Mouse (Mus musculus) forebrain, embryonic 10.5 days (tissue): Measurements from ENCODE around the gene Bag3. TPM values are rescaled to one million over a fixed set of nuclear protein-coding genes. Genes with fewer than 3 reads are reported as not detected.
"Not testable (repeated sequence)": the region's sequence is repeated elsewhere in the genome, so short reads cannot be mapped to it uniquely, and the experiment has no call there.

Source experiments
- DNase-seq: peaks from one replicate; pipeline ENCODE4 v3.0.0-alpha.2; 2017; ENCODE audit warnings: low spot score; ENCODE audit errors: extremely low spot score
- H3K27ac ChIP-seq: fragments of 300-500 bp; sonication (generic); 2 replicates; pipeline ENCODE4 v1.5.1; 2016; ENCODE audit warnings: mild to moderate bottlenecking
- H3K27me3 ChIP-seq: fragments of 300-500 bp; sonication (generic); 2 replicates; pipeline ENCODE4 v1.6.1; 2016; ENCODE audit warnings: mild to moderate bottlenecking; ENCODE audit not compliant: poor library complexity, severe bottlenecking
- H3K36me3 ChIP-seq: fragments of 300-500 bp; sonication (generic); replicated peaks from 2 replicates; pipeline ENCODE4 v1.6.1; 2016; ENCODE audit warnings: mild to moderate bottlenecking, moderate library complexity
- H3K4me1 ChIP-seq: fragments of 300-500 bp; sonication (generic); 2 replicates; pipeline ENCODE4 v1.6.1; 2016
- H3K4me3 ChIP-seq: fragments of 300-500 bp; sonication (generic); 2 replicates; pipeline ENCODE4 v1.5.1; 2016; ENCODE audit warnings: mild to moderate bottlenecking, moderate library complexity
- H3K9me3 ChIP-seq: fragments of 300-500 bp; sonication (generic); 2 replicates; pipeline ENCODE4 v1.6.1; 2016; ENCODE audit warnings: mild to moderate bottlenecking, moderate library complexity
- WGBS: fragments of 180-500 bp; shearing (Covaris S2); methylation state at CpG from one replicate; pipeline ENCODE4 v1.1.7; 2016; 5-methylcytosine and 5-hydroxymethylcytosine counted together
- polyA plus RNA-seq: library from polyadenylated mRNA; unstranded; fragments of >200 nt; fragmentation: Nextera tagmentation; extraction: Ambion mirVana; gene quantifications from 2 replicates; pipeline ENCODE4 v1.2.1, GENCODE M21; 2016

The Bag3 gene
- polyA plus RNA-seq, 1 experiment from 2014 or later = 6.2 TPM

DNA sequence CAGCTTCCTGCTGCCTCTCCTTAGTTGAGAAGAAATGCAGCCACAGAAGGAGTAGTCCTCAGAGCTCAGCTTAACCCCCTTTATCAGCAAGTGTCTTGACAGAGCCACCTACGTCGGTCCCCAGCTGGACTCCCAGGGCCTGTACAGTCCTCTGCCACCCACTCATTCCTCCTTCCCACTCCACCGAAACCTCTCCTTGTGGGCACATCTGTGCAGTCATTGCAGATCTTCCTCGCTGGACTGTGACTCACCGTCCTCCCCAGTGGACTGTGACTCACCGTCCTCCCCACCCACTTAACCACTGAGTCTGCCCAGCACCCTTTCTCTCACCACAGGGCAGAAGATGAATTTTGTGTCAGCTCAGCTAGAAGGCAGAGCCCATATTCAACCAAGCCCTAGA, 31.1 kb downstream of the Bag3 start:
- Histone ChIP-seq H3K27me3 (peaks cover 3% of the 10 kb centered on the region; the same call in 1 of the 2 replicates), H3K4me1 (peaks cover 32% of the 10 kb centered on the region), H3K9me3 (no peaks in the 10 kb centered on the region), H3K27ac (no peak overlapping the region), H3K4me3 (no peak overlapping the region), H3K36me3 (no peaks in the 10 kb centered on the region)
- no peak for DNase-seq
- WGBS = 90% methylated on average over 6 of the region's 6 CpGs

DNA sequence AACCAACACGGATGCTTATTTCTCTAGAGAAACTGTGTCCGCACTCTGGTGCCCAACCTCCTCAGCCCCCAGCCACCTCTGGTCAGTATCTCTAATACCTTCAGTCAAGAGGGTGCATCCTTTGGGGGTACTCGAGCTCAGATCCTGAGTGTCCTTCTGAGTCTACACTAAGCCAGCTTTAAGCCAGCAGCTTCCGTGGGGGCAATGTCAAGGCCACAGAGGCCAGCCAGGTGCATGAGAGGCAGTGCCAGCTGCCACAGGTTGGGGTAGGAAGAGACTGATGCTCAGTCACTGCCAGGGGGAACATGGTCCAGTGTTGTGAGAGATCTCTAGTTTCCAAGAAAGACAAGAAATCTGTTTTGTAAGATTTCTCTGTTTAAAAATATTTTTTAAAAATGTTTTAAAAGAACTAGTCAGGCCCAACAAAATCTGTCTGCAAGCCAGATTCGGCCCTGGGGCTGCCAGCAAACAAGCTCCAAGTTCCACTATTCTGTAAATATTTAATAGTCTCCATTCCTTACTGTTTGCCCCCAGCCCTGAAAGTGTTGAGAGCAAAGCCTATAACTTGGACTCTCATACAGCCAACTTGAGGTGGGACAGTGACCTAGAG, 31.8 kb downstream of the Bag3 start:
- Histone ChIP-seq H3K27ac (no peak overlapping the region), H3K27me3 (peaks cover 3% of the 10 kb centered on the region; the same call in 1 of the 2 replicates), H3K9me3 (no peaks in the 10 kb centered on the region), H3K4me3 (no peak overlapping the region), H3K36me3 (no peaks in the 10 kb centered on the region), H3K4me1 (peaks cover 24% of the 10 kb centered on the region)
- DNase-seq = no peak
- WGBS = 83% methylated on average over 5 of the region's 5 CpGs

DNA sequence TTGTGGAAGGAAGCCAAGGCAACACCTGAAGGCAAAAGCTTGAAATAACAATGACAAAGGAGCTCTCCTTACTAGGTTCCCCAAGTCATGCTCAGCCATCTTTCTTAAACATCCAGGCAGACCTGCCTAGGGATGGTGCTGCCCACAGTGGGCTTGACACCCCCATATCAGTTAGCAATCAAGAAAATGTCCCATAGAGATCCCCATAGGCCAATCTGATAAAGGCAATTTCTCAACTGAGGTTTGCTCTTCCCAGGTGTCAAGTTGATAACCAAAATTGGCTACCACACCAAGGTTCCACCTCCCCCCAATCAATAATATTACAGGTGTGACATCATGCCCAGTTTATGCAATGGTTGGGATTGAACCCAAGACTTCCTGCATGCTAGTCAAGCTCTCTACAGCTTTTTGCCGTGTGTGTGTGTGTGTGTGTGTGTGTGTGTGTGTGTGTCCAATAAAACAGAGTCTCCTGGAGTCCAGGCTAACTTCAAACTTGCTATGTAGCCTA, 33.6 kb downstream of the Bag3 start:
- H3K27me3 ChIP-seq = peaks cover 3% of the 10 kb centered on the region; the same call in 1 of the 2 replicates
- no peaks in the 10 kb centered on the region for H3K9me3 ChIP-seq
- WGBS = 87% methylated on average over 1 of the region's 1 CpGs
- no peaks in the 10 kb centered on the region for H3K36me3 ChIP-seq
- no peak overlapping the region for H3K27ac ChIP-seq
- no peak overlapping the region for H3K4me3 ChIP-seq
- 0 out of 2 replicates have a peak, but pooled peaks cover 7% of the 10 kb centered on the region for H3K4me1 ChIP-seq
- DNase-seq = no peak

DNA sequence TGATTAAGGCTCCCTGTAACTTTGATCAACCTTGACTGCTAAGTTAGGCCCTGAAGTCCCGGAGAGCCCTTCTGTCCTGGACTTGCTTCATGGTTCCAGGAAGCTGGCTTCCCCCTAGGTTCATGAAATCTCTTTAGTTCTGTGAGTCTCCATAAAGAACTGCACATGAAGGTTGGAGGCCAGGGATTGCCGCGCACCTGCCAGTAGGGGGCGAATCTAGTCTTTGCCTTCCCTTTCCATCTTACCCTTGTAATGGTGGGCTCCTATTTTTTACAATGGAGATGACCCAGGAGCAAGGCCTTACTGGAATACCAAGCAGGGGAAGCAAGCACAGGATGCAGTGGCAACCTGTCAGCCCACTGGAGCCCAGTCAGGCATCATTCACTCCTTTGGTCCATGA, 40.0 kb downstream of the Bag3 start:
- Histone ChIP-seq H3K9me3 (no peaks in the 10 kb centered on the region), H3K4me1 (no peaks in the 10 kb centered on the region), H3K4me3 (no peak overlapping the region), H3K27me3 (no peaks in the 10 kb centered on the region), H3K36me3 (no peaks in the 10 kb centered on the region), H3K27ac (no peak overlapping the region)
- DNase-seq = peak; percentile 34
- 42% methylated on average over 4 of the region's 4 CpGs for WGBS

DNA sequence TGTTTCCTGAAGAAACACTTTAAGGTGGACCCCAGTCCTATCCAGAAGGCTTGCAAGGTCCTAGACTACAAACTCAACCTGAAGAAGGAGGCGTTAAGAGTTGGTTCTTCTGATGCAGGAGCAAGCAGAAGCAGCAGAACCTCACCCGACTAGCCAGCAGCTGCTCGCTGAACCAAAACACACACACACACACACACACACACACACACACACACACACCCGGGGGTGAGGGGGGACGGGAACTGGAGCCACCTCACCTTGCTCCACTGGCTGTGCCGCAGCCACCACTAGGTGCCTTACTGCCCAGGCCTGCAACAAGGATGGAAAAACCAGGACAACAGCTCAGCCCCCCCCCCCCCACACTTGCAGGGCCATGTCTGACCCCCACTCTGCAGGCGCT, 42.9 kb downstream of the Bag3 start:
- Histone ChIP-seq H3K4me1 (no peaks in the 10 kb centered on the region), H3K36me3 (no peaks in the 10 kb centered on the region), H3K4me3 (no peak overlapping the region), H3K9me3 (no peaks in the 10 kb centered on the region), H3K27me3 (no peaks in the 10 kb centered on the region), H3K27ac (no peak overlapping the region)
- DNase-seq = no peak
- 81% methylated on average over 7 of the region's 7 CpGs for WGBS

DNA sequence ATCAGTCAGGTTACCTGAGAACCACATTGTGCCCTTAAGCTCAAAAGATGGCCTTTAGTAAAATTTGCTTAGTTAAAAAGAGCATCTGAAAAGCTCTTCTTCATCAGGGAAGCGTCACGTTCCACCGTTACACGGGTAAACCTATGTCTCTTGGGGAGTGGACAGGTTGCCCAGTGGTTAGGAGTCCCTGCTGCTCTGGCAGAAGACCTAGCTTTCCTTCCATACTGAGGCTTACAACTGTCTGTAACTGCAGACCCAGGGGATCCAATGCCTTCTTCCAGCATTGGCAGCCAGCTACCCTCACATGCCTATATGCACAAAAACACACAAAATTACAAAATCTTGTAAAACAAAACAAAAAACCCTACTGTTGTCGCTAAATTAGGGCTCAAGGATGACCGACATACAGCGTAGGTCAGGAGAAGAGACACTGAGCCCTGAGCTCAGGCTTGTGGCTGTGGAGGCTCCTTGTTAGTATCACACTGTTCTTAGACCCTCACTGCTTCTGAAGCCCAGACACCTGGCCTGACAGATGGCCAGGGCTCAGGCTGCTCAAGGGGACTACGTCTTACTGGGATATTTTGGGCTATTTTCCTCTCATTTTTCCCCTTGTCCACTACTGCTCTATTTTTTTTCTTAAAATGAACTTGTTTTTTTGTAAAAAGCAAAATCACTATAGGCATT, 44.3 kb downstream of the Bag3 start:
- WGBS = 92% methylated on average over 8 of the region's 8 CpGs
- Histone ChIP-seq H3K4me1 (0 out of 2 replicates have a peak, but pooled peaks cover 3% of the 10 kb centered on the region), H3K27ac (no peak overlapping the region), H3K36me3 (no peaks in the 10 kb centered on the region), H3K27me3 (no peaks in the 10 kb centered on the region), H3K4me3 (no peak overlapping the region), H3K9me3 (no peaks in the 10 kb centered on the region)
- DNase-seq = no peak

DNA sequence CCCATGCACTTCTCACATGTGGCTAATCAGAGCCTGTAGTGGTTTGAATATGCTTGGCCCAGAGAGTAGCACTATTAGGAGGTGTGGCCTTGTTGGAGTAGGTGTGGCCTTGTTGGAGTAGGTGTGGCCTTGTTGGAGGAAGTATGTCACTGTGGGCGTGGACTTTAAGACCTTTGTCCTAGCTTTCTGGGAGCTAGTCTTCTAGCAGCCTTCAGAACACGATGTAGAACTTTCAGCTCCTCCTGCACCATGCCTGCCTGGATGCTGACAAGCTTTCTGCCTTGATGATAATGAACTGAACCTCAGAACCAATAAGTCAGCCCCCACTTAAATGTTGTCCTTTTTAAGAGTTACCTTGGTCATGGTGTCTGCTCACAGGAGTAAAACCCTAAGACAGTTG, 46.0 kb downstream of the Bag3 start:
- not testable (repeated sequence) for H3K36me3 ChIP-seq, DNase-seq, H3K4me3 ChIP-seq, H3K27me3 ChIP-seq, H3K9me3 ChIP-seq, H3K27ac ChIP-seq
- H3K4me1 ChIP-seq = peaks cover 19% of the 10 kb centered on the region
- 96% methylated on average over 2 of the region's 2 CpGs for WGBS

DNA sequence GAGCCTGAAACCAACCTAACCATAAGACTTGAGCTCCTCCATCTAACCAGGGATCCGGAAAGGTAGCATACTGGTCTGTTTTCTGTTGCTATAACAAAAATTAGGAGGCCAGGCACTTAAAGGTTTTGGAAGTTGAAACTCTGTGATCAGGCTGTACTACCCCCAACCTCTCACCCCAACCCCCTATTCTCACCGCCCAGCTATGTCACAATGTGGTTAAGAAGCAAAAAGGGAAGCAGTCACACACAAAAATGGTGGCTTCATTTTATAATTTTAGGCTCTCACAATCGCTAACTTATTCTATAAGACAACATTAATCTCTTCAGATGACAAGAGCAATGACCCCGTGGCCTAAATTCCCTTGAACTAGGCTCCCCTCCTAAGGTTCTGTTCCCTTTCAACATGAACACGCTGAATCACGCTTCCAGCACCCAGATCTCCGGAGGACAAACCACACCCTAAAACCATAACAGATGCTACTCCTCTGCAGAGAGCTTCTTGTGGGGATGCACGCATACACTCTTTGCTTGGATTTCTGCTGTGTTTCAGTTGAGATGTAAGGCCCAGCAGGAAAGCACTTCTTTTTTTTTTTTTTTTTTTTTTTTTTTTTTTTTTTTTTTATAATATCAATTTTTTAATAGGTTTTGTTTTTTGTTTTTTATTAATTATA, 46.7 kb downstream of the Bag3 start:
- no peak overlapping the region for H3K27ac ChIP-seq
- DNase-seq = no peak
- WGBS = 92% methylated on average over 8 of the region's 8 CpGs
- H3K36me3 ChIP-seq = no peaks in the 10 kb centered on the region
- no peak overlapping the region for H3K4me3 ChIP-seq
- H3K9me3 ChIP-seq = no peaks in the 10 kb centered on the region
- peaks cover 22% of the 10 kb centered on the region for H3K4me1 ChIP-seq
- H3K27me3 ChIP-seq = no peaks in the 10 kb centered on the region

DNA sequence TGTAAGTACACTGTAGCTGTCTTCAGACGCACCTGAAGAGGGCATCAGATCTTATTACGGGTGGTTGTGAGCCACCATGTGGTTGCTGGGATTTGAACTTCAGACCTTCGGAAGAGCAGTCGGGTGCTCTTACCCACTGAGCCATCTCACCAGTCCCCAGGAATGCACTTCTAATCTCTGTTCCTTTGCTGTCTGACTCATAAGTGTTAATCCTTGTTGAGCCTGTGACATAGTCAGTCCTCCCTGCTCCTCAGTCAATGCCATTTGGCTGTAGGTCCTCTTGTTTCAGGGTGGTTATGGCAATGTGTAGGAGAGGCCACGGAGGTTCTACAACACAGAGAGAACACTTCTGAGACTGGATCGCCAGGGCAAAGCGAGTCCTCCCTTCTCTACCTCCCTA, 47.2 kb downstream of the Bag3 start:
- H3K4me3 ChIP-seq, H3K36me3 ChIP-seq, H3K27me3 ChIP-seq, H3K27ac ChIP-seq, H3K9me3 ChIP-seq, DNase-seq: not testable (repeated sequence)
- H3K4me1 ChIP-seq = peaks cover 22% of the 10 kb centered on the region
- WGBS = 95% methylated on average over 7 of the region's 7 CpGs

DNA sequence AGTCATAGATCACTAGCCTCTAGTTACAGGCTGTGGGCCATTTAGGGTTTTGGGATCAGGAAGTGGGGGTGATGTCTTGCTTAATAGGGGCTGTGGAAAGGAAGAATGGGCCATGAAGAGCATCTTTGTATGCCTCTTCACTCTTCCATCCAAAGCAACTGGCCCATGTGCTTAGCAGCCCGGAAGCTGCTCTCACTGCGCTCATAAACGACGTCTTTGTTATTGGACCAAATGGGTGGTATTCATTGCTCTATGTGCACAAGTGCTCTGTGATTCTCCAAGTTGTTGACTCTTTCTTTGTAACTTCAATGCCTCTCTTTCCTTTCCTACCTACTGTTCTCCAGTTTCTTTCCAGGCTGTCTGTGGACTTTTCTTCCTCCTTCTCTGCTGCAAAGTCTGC, 48.6 kb downstream of the Bag3 start:
- WGBS = 72% methylated on average over 4 of the region's 4 CpGs
- H3K27ac ChIP-seq = no peak overlapping the region
- no peaks in the 10 kb centered on the region for H3K27me3 ChIP-seq
- no peak overlapping the region for H3K4me3 ChIP-seq
- H3K36me3 ChIP-seq = no peaks in the 10 kb centered on the region
- peaks cover 22% of the 10 kb centered on the region for H3K4me1 ChIP-seq
- no peaks in the 10 kb centered on the region for H3K9me3 ChIP-seq
- no peak for DNase-seq

DNA sequence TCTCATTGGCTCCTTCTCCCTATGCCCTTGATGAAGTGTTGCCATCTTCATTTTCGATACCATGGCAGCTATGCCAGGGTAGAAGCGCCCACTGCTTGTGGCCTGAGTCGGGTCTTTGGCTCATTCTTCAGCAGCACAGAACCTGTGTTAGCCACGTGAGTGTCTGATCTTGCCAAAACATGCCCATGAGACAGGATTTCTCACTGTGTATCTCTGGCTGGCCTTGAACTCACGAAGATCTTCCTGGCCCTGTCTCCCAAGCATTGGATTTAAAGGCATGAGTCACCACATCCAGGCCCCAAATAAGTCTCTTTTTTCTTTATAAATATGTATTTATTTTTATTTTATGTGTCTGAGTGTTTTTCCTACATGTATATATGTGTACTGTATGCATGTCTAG, 51.8 kb downstream of the Bag3 start:
- 89% methylated on average over 5 of the region's 5 CpGs for WGBS
- Histone ChIP-seq H3K27me3 (no peaks in the 10 kb centered on the region), H3K9me3 (no peaks in the 10 kb centered on the region), H3K4me3 (no peak overlapping the region), H3K36me3 (no peaks in the 10 kb centered on the region), H3K27ac (no peak overlapping the region), H3K4me1 (peaks cover 37% of the 10 kb centered on the region)
- DNase-seq = no peak

DNA sequence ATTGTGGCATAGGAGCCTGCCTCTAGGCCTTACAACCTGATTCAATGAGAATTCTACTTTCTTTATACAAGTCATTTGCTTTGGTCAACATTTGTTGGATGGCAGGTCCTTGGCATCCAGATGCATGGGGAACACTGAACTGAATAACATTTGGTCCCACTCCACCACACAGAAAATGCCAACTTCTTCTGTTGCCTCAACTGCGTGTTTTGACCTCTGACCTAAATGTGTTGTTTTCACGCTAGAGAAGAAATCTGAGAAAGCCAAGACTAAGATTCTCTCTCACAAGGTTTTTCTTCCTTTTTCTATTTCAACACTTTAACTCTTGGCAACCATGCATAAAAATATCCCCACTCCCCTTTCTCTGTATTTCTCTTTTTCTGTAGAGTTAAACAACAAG, 52.4 kb downstream of the Bag3 start:
- H3K27ac ChIP-seq = no peak overlapping the region
- no peak for DNase-seq
- no peaks in the 10 kb centered on the region for H3K9me3 ChIP-seq
- no peaks in the 10 kb centered on the region for H3K36me3 ChIP-seq
- 77% methylated on average over 2 of the region's 2 CpGs for WGBS
- H3K4me1 ChIP-seq = peaks cover 37% of the 10 kb centered on the region
- peaks cover 5% of the 10 kb centered on the region; the same call in 1 of the 2 replicates for H3K27me3 ChIP-seq
- no peak overlapping the region for H3K4me3 ChIP-seq

DNA sequence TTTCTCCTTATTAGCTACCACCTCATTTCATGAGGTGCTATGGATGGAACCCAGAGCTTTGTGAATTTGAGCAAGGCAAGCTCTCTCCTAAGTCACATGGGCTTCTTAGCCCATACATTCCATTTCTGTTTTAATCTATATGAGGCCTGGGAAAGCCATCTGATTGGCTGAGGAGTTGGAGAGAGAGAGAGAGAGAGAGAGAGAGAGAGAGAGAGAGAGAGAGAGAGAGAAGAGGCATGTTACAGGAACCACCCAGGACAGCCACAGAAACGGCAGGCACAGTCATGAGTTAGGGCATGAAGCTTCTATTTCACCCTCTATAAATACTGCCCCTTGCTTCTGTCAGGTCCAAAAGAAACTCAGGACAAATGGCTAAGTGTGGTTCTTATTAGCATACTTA, 54.2 kb downstream of the Bag3 start:
- no peaks in the 10 kb centered on the region for H3K9me3 ChIP-seq
- peaks cover 5% of the 10 kb centered on the region; the same call in 1 of the 2 replicates for H3K27me3 ChIP-seq
- DNase-seq = no peak
- no peaks in the 10 kb centered on the region for H3K36me3 ChIP-seq
- no peak overlapping the region for H3K4me3 ChIP-seq
- no peak overlapping the region for H3K27ac ChIP-seq
- WGBS = 90% methylated on average over 1 of the region's 1 CpGs
- peaks cover 38% of the 10 kb centered on the region for H3K4me1 ChIP-seq
